Mouse (Mus musculus): ENCODE measurements around the gene Nhs. TPM values are rescaled to one million over a fixed set of nuclear protein-coding genes. Genes with fewer than 3 reads are reported as not detected.

Gene Nhs
- 0.85 and 1.1 TPM in 2 replicates for polyA plus RNA-seq (2012; rRNA removed)

DNA sequence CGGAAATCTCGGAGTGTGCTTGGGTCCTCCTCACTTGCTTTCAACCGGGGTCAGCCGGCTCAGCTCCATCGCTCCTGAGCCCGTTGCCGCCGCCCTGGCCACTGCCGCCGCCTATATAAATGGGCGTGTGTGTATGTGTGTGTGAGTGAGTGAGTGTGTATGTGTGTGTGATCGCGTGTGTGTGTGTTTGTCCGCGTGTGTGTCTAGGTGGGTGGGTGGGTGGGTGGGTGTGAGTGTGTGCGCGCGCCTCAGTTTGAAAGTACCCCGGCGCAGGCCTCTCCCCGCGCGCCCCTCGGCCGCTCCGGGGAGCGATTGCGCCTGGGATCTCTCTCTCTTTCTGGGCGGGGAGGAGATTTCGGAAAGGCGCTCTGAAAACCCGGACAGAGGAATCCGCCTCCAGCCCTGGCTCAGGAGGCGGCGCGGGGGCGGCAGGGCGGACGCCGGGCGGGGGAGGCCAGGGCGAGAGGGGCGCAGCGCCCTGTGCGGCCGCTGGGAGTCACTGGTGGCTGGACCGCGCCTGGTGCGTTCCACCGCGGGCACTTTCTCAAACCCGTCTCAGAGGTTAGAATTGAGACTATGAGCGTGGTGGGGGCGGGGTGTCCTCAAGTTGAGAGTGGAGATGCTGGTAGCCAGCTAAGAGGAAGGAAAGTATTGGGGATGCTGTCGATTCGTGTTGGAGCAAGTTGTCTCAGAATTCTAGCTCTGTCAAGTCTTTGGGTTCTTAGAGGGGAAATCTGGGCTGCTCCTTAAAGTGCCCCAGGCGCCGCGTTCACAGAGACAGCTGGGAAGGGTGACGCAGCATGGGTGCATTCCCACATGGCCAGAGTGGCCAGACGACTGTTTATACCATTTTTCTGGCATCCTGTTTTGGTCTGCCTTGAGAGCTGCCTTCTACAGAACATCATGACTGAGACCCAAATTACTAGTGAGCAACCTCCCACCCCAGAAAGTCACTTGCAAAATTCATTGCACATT lies at the start of gene Nhs:
TSS of gene Nhs (minus strand) at position 94 of the 975 bp plus-strand sequence.
- TF ChIP-seq POLR2A (IDR thresholded peaks at IDR 0.05; ENCODE audit: extremely low read depth, insufficient read depth, low read length) (no peak), CTCF (IDR thresholded peaks at IDR 0.05; ENCODE audit: extremely low read depth, insufficient read depth, low read length) (no peak)
- Histone ChIP-seq H3K4me3 (ENCODE audit: insufficient read depth, low read length) (peak within 1 kb of the TSS; percentile 88), H3K4me1 (ENCODE audit: control insufficient read depth, insufficient read depth, low read length) (no peaks in the 10 kb centered on the region), H3K27ac (ENCODE audit: insufficient read depth, low read length) (no peak within 1 kb of the TSS)

DNA sequence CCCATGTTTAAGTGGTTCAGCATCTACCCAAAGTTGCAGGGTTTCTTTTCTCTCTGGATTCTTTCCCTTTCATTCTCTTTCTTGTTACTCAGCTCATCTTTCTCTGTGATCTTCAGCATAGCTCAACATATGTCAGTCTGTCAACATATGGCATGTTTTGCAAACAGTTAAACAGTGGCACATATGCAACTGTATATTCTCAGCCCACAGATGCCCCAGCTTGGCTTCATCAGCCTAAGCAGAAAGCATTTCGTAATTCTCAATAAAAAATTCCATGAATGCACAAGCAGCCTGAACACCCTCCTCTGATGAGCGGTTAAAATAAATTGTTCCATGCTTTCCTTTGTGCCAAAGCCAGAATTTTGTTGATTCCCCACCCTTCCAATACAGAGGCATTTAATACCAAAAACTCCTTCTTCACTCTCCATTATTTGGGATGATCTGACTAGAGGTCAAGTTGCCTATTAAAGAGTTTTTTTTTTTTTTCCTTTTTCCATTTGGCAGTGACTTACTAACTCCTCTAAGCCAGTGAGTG lies 46.9 kb upstream of the Nhs start:
- TF ChIP-seq CTCF (IDR thresholded peaks at IDR 0.05; ENCODE audit: extremely low read depth, insufficient read depth, low read length) (no peak), POLR2A (IDR thresholded peaks at IDR 0.05; ENCODE audit: extremely low read depth, insufficient read depth, low read length) (no peak)
- H3K27ac ChIP-seq (ENCODE audit: insufficient read depth, low read length), result no peak overlapping the region

DNA sequence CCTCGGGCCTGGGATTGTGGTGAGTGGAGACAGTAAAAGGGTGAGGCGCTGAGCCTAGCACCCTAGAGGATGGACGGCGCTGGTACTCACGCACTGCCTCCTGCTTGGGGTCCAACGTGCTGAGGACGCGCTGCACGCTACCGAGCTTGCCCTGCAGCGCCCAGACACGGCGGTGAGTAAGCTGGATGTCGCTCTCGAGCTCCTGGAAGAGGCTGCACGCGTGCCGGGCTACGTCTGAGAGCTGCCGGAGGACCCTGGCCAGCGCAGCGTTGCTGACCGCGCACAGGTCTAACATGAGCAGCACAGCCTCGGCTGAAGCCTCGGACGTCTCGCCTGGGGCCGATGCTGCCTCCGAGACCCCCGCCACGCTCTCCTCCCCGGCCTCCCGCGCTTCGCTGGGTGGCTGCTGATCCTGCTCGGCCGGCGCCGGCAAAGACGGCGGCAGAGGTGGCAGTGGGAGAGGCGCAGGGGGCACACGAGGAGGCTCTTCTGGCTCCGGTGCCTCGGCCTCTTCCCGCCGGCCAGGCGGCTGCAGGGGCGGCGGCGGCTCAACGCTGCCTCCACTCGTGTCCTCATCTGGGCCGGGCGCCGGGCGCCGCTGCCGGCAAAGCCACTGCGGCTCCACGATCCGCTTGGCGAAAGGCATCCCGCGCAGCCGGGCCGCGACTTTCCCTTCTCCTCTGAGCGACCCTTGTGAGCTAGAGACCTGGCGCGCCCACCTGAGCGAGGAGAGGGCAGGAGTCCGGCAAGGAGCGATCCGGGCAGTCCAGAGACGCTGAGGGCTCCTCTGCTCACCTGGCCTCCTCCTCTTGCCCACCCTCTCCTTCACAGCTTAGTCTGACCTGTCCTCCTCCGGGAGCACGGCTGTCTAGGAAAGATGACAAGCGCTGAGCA lies 540 bp downstream of the Nhs start:
- Histone ChIP-seq H3K4me1 (ENCODE audit: control insufficient read depth, insufficient read depth, low read length) (no peaks in the 10 kb centered on the region), H3K27ac (ENCODE audit: insufficient read depth, low read length) (no peak overlapping the region), H3K4me3 (ENCODE audit: insufficient read depth, low read length) (peak overlapping the region; percentile 88)
- no peak for TF ChIP-seq POLR2A (IDR thresholded peaks at IDR 0.05; ENCODE audit: extremely low read depth, insufficient read depth, low read length)
- no peak for TF ChIP-seq CTCF (IDR thresholded peaks at IDR 0.05; ENCODE audit: extremely low read depth, insufficient read depth, low read length)

More for the DNA sequence above, 46.9 kb upstream of the Nhs start:
- no peaks in the 10 kb centered on the region for H3K4me1 ChIP-seq (ENCODE audit: control insufficient read depth, insufficient read depth, low read length)
- no peak overlapping the region for H3K4me3 ChIP-seq (ENCODE audit: insufficient read depth, low read length)

DNA sequence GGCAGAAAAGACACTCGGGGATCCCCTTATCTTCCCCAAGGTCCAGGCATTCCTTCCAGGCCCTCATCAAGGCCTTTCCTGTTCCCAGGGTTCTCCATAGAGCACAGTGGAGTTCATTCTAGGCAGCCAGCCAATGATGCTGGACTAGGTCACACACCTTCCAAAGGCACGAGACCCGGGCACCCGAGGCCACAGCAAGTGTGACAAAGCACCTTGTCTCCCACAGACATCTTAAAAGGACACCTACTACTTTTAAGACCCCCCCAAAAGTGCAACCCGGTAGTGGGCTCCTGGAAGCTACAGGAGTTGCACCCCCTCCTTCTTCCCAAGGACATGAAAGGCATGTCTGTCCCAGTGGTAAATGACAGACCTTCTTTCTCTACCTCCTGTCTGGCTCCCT lies 1.4 kb downstream of the Nhs start:
- peak overlapping the region; percentile 88 for H3K4me3 ChIP-seq (ENCODE audit: insufficient read depth, low read length)
- H3K4me1 ChIP-seq (ENCODE audit: control insufficient read depth, insufficient read depth, low read length), result no peaks in the 10 kb centered on the region
- TF ChIP-seq POLR2A (IDR thresholded peaks at IDR 0.05; ENCODE audit: extremely low read depth, insufficient read depth, low read length) (no peak), CTCF (IDR thresholded peaks at IDR 0.05; ENCODE audit: extremely low read depth, insufficient read depth, low read length) (no peak)
- H3K27ac ChIP-seq (ENCODE audit: insufficient read depth, low read length), result no peak overlapping the region

DNA sequence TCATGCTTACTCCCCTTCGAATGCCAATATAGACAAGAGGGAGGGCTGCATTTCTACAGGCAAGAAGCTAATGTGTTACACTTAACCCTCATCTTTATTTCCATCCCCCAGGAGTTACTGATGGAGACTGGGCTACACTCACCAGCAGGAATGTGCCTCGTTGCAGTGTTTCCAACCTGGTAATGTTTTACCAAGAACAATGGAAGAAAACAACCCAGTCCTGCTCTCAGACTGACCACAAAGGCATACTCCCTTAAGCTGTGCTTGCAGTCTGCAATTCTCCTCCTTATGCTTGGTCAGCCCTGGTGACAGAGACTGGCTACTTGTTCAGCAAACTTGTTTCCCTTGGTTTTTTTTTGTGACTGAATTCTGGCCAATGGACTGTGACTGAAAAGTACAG lies 21.7 kb downstream of the Nhs start:
- H3K4me3 ChIP-seq (ENCODE audit: insufficient read depth, low read length), result no peak overlapping the region
- no peaks in the 10 kb centered on the region for H3K4me1 ChIP-seq (ENCODE audit: control insufficient read depth, insufficient read depth, low read length)
- no peak overlapping the region for H3K27ac ChIP-seq (ENCODE audit: insufficient read depth, low read length)
- TF ChIP-seq CTCF (IDR thresholded peaks at IDR 0.05; ENCODE audit: extremely low read depth, insufficient read depth, low read length) (no peak), POLR2A (IDR thresholded peaks at IDR 0.05; ENCODE audit: extremely low read depth, insufficient read depth, low read length) (no peak)

DNA sequence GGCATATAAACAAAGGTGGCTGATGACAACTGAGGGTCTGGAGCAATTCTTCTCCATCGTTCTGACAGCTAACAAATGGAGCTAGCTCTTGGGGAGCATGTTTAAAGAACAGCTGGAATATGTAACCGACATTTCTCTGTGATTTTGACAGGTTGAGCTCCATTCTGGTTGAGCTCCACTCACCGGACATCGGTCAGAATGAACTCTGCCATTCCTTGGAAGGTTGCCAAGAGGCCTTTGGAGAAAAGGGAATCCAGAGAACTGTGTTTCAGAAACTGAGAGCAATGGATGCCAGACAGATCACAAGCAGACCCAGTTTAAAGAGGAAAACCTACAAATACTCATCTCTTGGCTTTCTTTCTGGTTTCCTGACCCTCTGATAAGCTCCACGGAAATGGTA lies 46.3 kb downstream of the Nhs start:
- Histone ChIP-seq H3K4me3 (ENCODE audit: insufficient read depth, low read length) (no peak overlapping the region), H3K27ac (ENCODE audit: insufficient read depth, low read length) (no peak overlapping the region), H3K4me1 (ENCODE audit: control insufficient read depth, insufficient read depth, low read length) (no peaks in the 10 kb centered on the region)
- no peak for TF ChIP-seq CTCF (IDR thresholded peaks at IDR 0.05; ENCODE audit: extremely low read depth, insufficient read depth, low read length)
- no peak for TF ChIP-seq POLR2A (IDR thresholded peaks at IDR 0.05; ENCODE audit: extremely low read depth, insufficient read depth, low read length)

DNA sequence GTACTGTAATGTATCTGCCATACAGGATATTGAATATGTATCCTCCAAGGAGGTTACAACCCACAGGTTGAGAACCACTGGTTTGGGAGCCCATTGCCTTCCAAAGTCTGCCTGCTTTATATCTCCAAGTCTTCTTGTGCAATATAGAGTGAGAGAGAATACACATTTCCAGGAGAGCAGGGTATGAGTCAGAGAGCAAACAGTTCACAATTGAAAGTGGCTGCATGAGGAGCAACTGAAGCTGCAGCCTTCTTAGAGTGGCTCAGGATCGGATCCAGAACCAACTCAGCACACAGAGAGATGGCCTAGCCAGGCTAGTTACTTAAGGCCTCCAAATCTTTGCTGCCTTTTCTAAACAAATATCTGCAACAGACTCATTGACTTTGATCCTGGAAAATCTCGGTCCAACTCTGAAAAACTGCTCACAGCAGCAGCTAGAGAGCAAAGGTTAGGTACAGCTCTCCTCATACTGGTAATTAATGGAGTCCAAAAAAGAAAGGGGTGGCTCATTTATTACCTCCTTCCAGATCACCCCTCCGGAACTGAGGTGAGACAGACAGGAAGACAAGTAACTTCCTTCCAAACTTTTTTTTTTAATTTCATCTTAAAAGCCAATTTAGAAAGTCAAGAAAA lies 56.6 kb downstream of the Nhs start:
- Histone ChIP-seq H3K4me1 (ENCODE audit: control insufficient read depth, insufficient read depth, low read length) (no peaks in the 10 kb centered on the region), H3K4me3 (ENCODE audit: insufficient read depth, low read length) (no peak overlapping the region), H3K27ac (ENCODE audit: insufficient read depth, low read length) (no peak overlapping the region)
- TF ChIP-seq POLR2A (IDR thresholded peaks at IDR 0.05; ENCODE audit: extremely low read depth, insufficient read depth, low read length) (no peak), CTCF (IDR thresholded peaks at IDR 0.05; ENCODE audit: extremely low read depth, insufficient read depth, low read length) (no peak)

DNA sequence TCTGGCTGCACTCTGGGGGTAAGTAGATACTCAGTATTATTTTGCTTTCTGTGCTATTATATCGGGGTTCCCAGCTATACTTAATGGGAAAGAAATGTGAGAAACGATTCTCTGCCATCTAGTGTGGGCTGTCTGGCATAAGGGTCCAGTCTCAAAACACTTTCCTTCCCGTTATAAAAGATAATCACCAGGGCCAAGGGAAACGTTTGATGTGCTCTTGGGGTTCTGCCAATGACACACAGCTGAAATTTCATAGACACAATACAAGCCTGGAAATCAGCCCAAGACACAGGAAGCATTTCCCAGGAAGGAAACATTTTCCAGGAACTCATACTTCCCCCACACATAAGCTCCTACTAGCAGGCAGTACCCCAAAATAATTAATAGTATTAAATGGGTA lies 61.2 kb downstream of the Nhs start:
- Histone ChIP-seq H3K4me3 (ENCODE audit: insufficient read depth, low read length) (no peak overlapping the region), H3K27ac (ENCODE audit: insufficient read depth, low read length) (no peak overlapping the region), H3K4me1 (ENCODE audit: control insufficient read depth, insufficient read depth, low read length) (no peaks in the 10 kb centered on the region)
- no peak for TF ChIP-seq POLR2A (IDR thresholded peaks at IDR 0.05; ENCODE audit: extremely low read depth, insufficient read depth, low read length)

DNA sequence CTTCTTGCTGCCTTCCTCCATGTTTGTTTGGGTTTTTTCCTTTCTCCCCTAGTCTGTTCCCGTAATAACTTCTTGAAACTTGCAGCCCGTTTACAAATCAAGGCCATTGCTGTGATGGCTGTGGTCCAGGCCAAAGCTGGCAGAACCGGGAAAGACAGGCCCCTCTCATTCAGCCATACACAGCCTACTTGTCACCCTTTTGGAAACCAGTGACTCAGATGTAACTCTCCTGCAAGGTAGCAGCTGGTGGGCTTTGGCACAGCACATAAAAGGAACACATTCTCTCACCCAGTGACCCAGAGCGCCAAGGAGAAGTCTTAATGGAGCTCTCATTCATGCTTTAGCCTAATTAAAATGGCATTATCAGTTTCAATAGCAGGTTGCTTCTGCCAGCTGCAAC lies 72.2 kb downstream of the Nhs start:
- TF ChIP-seq CTCF (IDR thresholded peaks at IDR 0.05; ENCODE audit: extremely low read depth, insufficient read depth, low read length) (no peak), POLR2A (IDR thresholded peaks at IDR 0.05; ENCODE audit: extremely low read depth, insufficient read depth, low read length) (no peak)
- no peak overlapping the region for H3K4me3 ChIP-seq (ENCODE audit: insufficient read depth, low read length)
- no peak overlapping the region for H3K27ac ChIP-seq (ENCODE audit: insufficient read depth, low read length)
- H3K4me1 ChIP-seq (ENCODE audit: control insufficient read depth, insufficient read depth, low read length), result no peaks in the 10 kb centered on the region

Measured in cortical plate, adult 2 months (tissue).